Mouse (Mus musculus) cerebral cortex, adult 2 months (tissue): ENCODE data around the gene Intu.

Experiments used
- WGBS: fragments of 180-500 bp; shearing (Covaris S2); methylation state at CpG from one replicate; pipeline ENCODE4 v1.1.7; 2018; 5-methylcytosine and 5-hydroxymethylcytosine counted together

Intu gene

GRCm38 (mm10) chr3:40531286-40532141 is at the start of gene Intu:
Intu (plus strand) TSS chr3:40531286.
- under 1% methylated on average over 54 of the region's 54 CpGs for WGBS

- WGBS: 73% methylated on average over 10 of the region's 10 CpGs
These were observed 47.8 kb upstream of the Intu start for GRCm38 (mm10) chr3:40483221-40483654.

DNA sequence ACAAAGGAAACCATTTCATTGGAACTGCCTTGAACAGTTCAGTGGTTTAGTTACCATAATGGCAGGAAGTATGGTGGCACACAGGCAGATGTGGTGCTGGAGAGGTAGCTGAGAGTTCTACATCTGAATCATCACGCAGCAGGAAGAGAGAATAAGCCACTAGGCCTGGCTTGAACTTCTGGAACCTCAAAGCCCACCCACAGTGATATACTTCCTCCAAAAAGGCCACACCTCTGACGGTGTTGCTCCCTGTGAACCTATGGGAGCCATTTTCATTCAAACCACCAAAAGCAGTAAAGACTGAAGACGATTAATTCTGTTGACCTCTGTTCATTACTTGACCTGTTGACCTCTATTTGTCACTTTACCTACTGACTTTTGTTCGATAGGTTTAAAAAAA is 43.7 kb upstream of the Intu start:
- WGBS: 88% methylated on average over 4 of the region's 4 CpGs

- WGBS: 97% methylated on average over 3 of the region's 3 CpGs
These were observed 39.3 kb upstream of the Intu start for GRCm38 (mm10) chr3:40491742-40492141.

- 85% methylated on average over 3 of the region's 3 CpGs for WGBS
These were observed 32.2 kb upstream of the Intu start for GRCm38 (mm10) chr3:40498898-40499297.

DNA sequence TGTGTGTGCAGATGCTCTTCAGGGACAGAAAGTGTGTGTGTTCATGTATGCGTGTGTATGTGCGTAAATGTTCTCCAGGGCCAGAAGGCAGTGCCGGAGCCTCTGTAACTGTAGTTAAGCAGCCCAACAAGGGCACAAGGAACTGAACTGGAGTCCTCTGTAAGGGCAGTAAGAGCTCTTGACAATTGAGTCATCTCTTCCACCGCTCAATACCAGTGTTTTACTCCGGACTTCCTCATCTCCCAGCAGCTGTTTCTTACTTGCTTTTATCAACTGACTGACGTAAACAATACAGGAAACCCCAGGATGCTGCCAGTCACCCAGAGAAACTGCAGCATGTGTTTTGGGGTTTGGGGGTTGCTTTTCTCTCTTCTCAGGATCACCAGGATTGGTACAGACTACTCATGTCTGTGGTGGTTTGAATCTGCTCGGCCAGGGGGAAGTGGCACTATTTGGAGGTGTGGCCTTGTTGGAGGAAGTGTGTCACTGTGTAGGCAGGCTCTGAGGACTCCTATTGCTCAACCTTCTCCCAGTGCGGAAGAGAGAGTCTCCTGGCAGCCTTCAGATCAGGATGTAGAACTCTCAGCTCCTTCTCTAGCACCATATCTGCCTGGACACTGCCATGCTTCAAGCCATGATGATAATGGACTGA is 30.8 kb upstream of the Intu start:
- 87% methylated on average over 8 of the region's 8 CpGs for WGBS

GRCm38 (mm10) chr3:40504377-40504776 is 26.7 kb upstream of the Intu start:
- 70% methylated on average over 5 of the region's 5 CpGs for WGBS

DNA sequence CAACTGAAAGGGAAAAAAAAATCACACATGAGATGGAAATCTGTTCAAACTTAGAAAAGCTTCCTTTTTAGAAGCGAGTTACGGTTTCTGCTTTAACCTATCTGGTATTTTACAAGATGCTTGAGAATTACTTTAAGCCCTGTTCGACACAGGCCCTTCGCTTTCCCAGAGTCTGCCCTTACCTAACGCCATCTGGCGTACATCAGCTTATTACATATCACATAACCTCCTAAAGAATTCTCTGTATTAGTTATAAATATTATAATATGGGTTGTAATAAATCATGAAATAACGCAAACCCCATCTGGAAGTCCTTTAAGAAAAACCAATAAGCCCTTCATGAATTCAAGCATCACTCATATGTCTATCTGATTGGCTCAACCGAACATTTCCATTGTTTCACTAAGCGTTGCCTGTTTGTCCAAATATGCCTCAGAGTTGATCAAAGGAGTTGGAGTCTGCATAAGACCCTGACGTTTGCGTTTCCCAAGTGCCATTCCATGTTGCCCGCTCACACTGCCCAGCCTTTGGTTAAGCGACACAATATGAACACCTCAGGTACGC is 25.6 kb upstream of the Intu start:
- whole genome bisulfite sequencing: 85% methylated on average over 14 of the region's 14 CpGs

DNA sequence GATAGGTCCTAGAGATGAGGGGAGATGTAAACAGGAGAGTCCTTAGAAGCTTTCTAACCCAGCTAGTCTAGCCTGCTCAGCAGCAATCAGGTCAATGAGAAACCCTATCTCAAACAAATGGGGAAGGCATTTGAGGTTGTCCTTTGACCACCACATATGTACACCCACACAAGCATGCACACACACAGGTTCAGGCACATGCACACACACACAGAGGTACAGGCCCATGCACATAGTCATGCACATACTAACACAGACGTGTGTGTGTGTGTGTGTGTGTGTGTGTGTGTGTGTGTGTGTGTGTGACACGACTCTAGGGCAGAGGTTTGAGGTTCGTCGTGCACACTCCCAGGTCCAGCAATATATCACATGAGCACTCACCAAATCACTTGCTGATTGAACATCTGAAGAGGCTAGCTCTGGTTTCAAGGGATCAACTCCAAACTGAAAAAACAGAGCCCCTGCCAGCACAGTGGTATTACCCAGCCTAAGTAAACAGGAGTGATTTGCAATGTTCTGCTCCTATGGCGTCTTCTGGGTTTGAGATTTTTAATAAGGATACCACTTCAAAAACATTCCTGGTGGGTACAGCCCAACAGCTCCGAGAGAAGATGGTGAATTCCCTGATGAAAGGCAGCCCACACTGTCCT is 22.0 kb upstream of the Intu start:
- 88% methylated on average over 6 of the region's 6 CpGs for WGBS

- WGBS: 48% methylated on average over 6 of the region's 6 CpGs
These were observed 20.5 kb upstream of the Intu start for GRCm38 (mm10) chr3:40510567-40510966.

GRCm38 (mm10) chr3:40512936-40513829 is 17.9 kb upstream of the Intu start:
- WGBS: 70% methylated on average over 13 of the region's 13 CpGs

DNA sequence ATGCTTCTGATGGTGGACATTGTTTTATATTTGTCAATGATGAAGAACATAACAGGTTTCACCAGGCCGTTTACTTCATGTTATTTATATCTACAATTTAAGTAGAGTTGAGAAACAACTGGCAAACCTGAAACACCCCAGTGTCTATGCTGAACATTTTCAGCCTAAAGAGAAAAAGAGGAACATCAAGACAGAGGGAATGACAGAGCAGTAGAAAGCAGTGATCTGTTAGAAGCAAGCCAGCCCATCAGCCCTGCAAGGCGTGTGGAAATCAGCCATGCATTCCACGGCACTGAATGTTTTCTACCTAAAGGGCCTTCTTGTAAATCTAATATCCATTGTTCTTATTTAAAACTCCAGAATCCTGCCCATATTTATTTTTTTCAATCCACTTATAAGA is 12.8 kb upstream of the Intu start:
- WGBS: 85% methylated on average over 3 of the region's 3 CpGs

DNA sequence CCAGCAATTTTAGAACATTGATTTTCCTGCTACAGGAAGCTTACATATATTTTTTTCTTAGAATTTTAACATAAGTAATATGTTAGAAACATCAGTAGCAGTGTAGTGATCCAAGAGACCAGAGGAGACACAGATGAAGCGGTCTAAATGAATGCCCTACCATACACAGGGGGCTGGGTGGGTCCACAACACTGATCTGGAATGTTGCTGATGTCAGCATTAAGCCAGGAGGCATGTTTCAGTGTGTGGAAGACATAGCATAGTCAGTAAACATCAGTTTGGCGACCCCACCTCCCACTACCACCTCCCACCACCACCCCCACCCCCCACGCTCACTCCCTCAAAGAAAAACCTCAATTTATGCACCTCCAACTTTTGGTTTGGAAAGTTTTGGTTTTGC is 11.5 kb upstream of the Intu start:
- WGBS: 84% methylated on average over 3 of the region's 3 CpGs

GRCm38 (mm10) chr3:40520567-40520966 is 10.5 kb upstream of the Intu start:
- 84% methylated on average over 3 of the region's 3 CpGs for WGBS

DNA sequence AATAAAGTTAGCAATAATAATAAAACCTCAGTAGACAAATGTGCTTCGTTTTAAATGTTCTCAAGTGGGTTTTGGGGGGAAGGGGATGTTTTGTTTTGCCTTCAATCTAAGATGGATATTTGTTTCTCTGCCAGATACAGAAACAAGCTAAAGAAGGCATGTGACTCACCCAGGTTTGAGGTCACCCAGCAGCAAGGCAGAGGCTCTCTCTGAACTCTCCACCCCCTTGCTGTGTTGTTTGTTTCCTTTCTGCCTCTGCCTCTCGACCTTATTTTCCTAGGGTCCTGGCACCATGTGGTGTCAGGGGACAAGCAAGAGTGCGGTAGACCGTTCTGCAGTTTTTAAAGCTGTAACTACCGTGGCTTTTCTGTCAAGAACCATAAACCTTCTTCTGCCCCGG is 8.6 kb upstream of the Intu start:
- 44% methylated on average over 6 of the region's 6 CpGs for WGBS

- WGBS: 67% methylated on average over 14 of the region's 14 CpGs
These were observed 8.2 kb upstream of the Intu start for GRCm38 (mm10) chr3:40522846-40523245.

DNA sequence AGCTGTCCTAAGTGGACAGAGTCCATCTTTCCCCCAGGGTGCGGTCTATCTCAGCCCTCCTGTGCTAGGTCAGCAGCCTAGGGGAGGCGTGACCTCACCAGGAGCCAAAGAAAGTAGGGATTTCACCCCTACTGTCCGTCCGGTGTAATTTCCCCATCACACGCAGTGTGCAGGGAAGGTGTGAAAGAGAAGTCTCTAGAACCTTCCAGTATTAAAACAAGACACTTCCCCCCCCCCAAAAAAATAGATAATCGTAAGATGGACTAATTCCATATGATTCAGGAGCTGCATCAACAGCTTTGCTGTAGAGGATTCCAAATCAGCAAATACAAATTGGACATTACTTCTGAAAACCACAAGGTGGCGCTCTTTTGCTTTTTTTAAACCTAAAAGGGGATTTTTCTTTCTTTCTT is 7.7 kb upstream of the Intu start:
- 8% methylated on average over 7 of the region's 7 CpGs for WGBS

DNA sequence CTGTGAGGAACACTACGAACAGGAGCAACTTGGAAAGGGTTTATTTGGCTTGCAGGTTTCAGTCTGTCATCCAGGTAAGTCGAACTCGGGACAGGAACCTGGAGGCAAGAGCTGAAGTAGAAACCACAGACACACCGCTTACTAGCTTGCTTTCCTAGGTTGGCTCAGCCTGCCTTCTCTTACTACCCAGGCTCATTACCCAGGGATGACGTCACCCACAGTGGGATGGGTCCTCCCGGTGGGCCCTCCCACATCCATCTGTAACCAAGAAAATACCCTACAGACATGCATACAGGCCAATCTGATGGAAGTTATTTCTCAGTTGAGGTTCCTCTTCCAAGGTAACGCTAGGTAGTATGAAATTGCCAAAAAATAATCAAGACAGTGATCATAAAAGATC is 6.2 kb upstream of the Intu start:
- WGBS: 81% methylated on average over 7 of the region's 7 CpGs

DNA sequence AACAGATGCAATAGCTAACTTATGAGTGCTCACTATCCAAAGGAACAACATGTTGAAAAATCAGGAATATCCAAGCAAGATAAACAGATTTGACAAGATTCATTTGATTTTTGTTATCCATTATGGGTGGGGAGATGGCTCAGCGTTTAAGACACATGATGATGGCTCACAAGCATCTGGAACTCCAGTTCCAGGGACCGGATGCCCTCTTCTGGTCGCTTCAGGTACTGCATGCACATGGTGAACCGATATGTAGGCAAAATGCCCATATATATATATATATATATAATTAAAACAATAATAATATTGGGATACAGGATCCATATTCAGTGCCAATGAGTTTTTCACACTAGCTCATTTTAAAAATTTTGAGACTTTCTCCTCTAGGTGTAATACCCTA is 5.7 kb upstream of the Intu start:
- WGBS: 16% methylated on average over 4 of the region's 4 CpGs

GRCm38 (mm10) chr3:40526095-40526494 is 5.0 kb upstream of the Intu start:
- WGBS: 96% methylated on average over 3 of the region's 3 CpGs

GRCm38 (mm10) chr3:40527218-40527617 is 3.9 kb upstream of the Intu start:
- WGBS: 57% methylated on average over 10 of the region's 10 CpGs
